Mouse (Mus musculus) lung, adult 18-20 months (tissue): ENCODE measurements around the gene Rtf2.
A peak's percentile ranks its signal among the peaks of the same experiment; 100 is the strongest.

Source experiments
- DNase-seq, 2 experiments: peaks; one replicate each; pipeline ENCODE4 v3.0.0; 2022; ENCODE audit warnings: mixed read lengths in 2 of 2

Rtf2 gene

GRCm38 (mm10) chr2:172439843-172440639 lies at the start of gene Rtf2:
TSS of gene Rtf2 (plus strand) at chr2:172440556.
- peak; percentile 98 to 99 for DNase-seq

GRCm38 (mm10) chr2:172392041-172392521 lies 48.3 kb upstream of the Rtf2 start:
- DNase-seq, result no peak

GRCm38 (mm10) chr2:172393391-172394051 lies 46.8 kb upstream of the Rtf2 start, which contains the start of gene Cass4:
TSS of gene Cass4 (plus strand) at chr2:172393794.
- DNase-seq, result peak; percentile 63 to 66

- DNase-seq, result no peak
Observed at GRCm38 (mm10) chr2:172394052-172394392, 46.3 kb upstream of the Rtf2 start.

- DNase-seq, result no peak
Observed at GRCm38 (mm10) chr2:172394671-172395070, 45.7 kb upstream of the Rtf2 start.

GRCm38 (mm10) chr2:172395961-172396360 lies 44.4 kb upstream of the Rtf2 start:
- no peak for DNase-seq

- DNase-seq, result peak in 1 of 2 experiments; percentile 36
Observed at GRCm38 (mm10) chr2:172399901-172400300, 40.5 kb upstream of the Rtf2 start.

- peak; percentile 58 to 59 for DNase-seq
Observed at GRCm38 (mm10) chr2:172401116-172401825, 39.1 kb upstream of the Rtf2 start.

GRCm38 (mm10) chr2:172404239-172404638 lies 36.1 kb upstream of the Rtf2 start:
- no peak for DNase-seq

GRCm38 (mm10) chr2:172405011-172405410 lies 35.3 kb upstream of the Rtf2 start:
- no peak for DNase-seq

GRCm38 (mm10) chr2:172406173-172406572 lies 34.2 kb upstream of the Rtf2 start:
- no peak for DNase-seq

GRCm38 (mm10) chr2:172407499-172407898 lies 32.9 kb upstream of the Rtf2 start:
- DNase-seq, result no peak

GRCm38 (mm10) chr2:172410686-172411085 lies 29.7 kb upstream of the Rtf2 start:
- no peak for DNase-seq

- DNase-seq, result peak; percentile 23 to 44
Observed at GRCm38 (mm10) chr2:172411091-172411490, 29.3 kb upstream of the Rtf2 start.

- DNase-seq, result peak; percentile 61 to 71
Observed at GRCm38 (mm10) chr2:172412454-172412853, 27.9 kb upstream of the Rtf2 start.

- no peak for DNase-seq
Observed at GRCm38 (mm10) chr2:172413273-172413672, 27.1 kb upstream of the Rtf2 start.

- no peak for DNase-seq
Observed at GRCm38 (mm10) chr2:172413894-172414293, 26.5 kb upstream of the Rtf2 start.

GRCm38 (mm10) chr2:172416218-172416617 lies 24.1 kb upstream of the Rtf2 start:
- no peak for DNase-seq

- DNase-seq, result no peak
Observed at GRCm38 (mm10) chr2:172416876-172417275, 23.5 kb upstream of the Rtf2 start.

- no peak for DNase-seq
Observed at GRCm38 (mm10) chr2:172418208-172418607, 22.1 kb upstream of the Rtf2 start.

- no peak for DNase-seq
Observed at GRCm38 (mm10) chr2:172430609-172431008, 9.7 kb upstream of the Rtf2 start.

- peak; percentile 11 to 13 for DNase-seq
Observed at GRCm38 (mm10) chr2:172433746-172434145, 6.6 kb upstream of the Rtf2 start.

GRCm38 (mm10) chr2:172437371-172437952 lies 2.9 kb upstream of the Rtf2 start:
- DNase-seq, result peak; percentile 15 to 20
